Mouse (Mus musculus) skeletal muscle tissue, postnatal 0 days (tissue): Measurements from ENCODE around the gene Tmed5. TPM values are rescaled to one million over a fixed set of nuclear protein-coding genes. Genes with fewer than 3 reads are reported as not detected.

Experiments
- polyA plus RNA-seq: library from polyadenylated mRNA; unstranded; fragments of >200 nt; fragmentation: Nextera tagmentation; extraction: Ambion mirVana; gene quantifications from 2 replicates; pipeline ENCODE4 v1.2.1, GENCODE M21; 2015

Gene Tmed5
- polyA plus RNA-seq, result 24.9 and 25.3 TPM in 2 replicates

DNA sequence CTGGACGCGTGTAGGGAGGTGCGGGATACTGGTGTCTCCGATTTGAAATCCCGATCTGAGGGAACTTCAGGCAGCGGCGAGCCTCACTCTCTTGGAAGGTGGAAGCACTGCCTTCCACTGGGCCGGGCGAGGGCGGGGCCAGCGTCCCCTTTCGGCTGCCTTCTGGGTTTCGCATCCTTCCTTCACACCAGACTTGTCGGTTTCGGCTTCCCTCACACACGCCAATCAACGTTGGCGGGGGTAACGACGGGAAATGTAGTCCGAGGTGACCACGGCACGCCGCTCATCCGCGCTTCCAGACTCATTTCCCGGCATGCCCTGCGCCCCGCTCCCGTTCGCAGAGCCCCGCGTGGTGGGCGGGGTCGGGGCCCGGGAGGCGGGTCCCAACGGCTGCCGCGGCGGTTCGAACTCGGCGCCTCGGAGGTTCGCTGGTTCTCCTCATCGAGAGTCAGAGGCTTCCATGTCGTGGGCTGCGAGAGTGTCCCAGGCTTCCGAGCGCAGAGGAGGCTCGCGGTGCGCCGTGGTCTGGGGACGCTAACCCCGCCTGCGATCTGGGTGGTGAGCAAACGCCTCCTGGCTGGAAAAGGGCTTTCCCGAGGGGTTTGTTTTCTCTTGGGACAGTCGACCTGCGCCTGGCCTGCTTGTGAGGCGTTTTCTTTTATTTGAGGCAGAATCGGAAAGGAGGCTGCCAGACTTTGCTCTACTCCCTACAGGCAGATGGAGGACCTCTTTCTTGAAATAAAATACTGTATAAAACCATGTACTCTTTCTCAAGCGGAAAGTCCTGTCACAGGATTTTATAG is at the start of gene Tmed5, which contains the start of gene Ccdc18:
TSS of gene Tmed5 (minus strand) at position 180 of the 803 bp plus-strand sequence.
TSS of gene Ccdc18 (plus strand) at position 435 of the 803 bp plus-strand sequence.

GRCm38 (mm10) chr5:108065465-108066411 is 66.7 kb downstream of the Tmed5 start, which contains the start of gene Mtf2:
TSS of gene Mtf2 (plus strand) at chr5:108065674.

Other genes starting within 250 kb of the Tmed5 start
- 21.1 and 24.2 TPM in 2 replicates for gene Rpl5, start 232.1 kb downstream of the Tmed5 start, polyA plus RNA-seq
- 51.2 and 52.8 TPM in 2 replicates for gene Fam69a, start 145.5 kb downstream of the Tmed5 start, polyA plus RNA-seq
- gene Mtf2, start 66.9 kb downstream of the Tmed5 start, polyA plus RNA-seq, result 36.5 and 38.3 TPM in 2 replicates
- 1.9 TPM in 2 replicates for gene Ccdc18, start 255 bp upstream of the Tmed5 start, polyA plus RNA-seq
- 23.3 and 24.1 TPM in 2 replicates for gene Dr1, start 136.3 kb upstream of the Tmed5 start, polyA plus RNA-seq
- 3.2 and 3.5 TPM in 2 replicates for gene Pigg, start 180.0 kb upstream of the Tmed5 start, polyA plus RNA-seq
- gene Gm42517, start 235.3 kb upstream of the Tmed5 start, polyA plus RNA-seq, result 0.07 TPM in 1 of 2 replicates, not detected in the other